Mouse (Mus musculus): ENCODE results near the gene Ear2. TPM values are rescaled to one million over a fixed set of nuclear protein-coding genes. Genes with fewer than 3 reads are reported as not detected.

Ear2 gene
- polyA plus RNA-seq (2015; fragmentation: Illumina TruSeq; extraction: RNeasy Lipid Tissue Mini Kit (QIAGEN cat#74804); ENCODE audit: insufficient read depth, low read depth, low replicate concordance): 4.0 TPM

GRCm38 (mm10) chr14:44102354-44102753 lies at the start of gene Ear2:
Gene Ear2, plus strand, starts transcription at chr14:44102654.

DNA sequence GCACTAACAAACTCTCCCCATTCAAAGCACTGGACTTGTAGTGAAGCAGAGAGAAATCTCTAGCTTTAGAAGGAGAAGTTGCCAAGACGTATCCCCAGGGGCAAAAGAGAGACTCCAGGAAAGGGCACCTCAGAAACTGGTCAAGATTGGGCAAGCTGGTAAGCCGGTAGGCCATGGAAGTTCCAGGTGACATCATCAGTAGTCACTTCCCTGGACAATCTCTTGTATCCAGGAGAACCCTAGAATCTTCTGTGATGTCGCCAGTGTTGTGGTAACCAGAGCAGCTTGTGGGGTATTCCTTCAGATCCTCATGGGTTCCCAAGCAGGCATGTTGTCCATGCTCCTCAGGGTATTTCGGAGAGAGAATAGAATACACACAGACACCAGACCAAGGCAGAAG lies 21.1 kb downstream of the Ear2 start, which contains the start of gene Gm3327:
Gene Gm3327 (plus strand): TSS at position 301 of the 400 bp plus-strand sequence.

Other genes with a start within 250 kb of the Ear2 start
- not detected for gene Ear1, start 227.1 kb upstream of the Ear2 start, polyA plus RNA-seq (2015; fragmentation: Illumina TruSeq; extraction: RNeasy Lipid Tissue Mini Kit (QIAGEN cat#74804); ENCODE audit: insufficient read depth, low read depth, low replicate concordance)
- not detected for gene Ear10, start 179.1 kb upstream of the Ear2 start, polyA plus RNA-seq (2015; fragmentation: Illumina TruSeq; extraction: RNeasy Lipid Tissue Mini Kit (QIAGEN cat#74804); ENCODE audit: insufficient read depth, low read depth, low replicate concordance)
- gene Gm8113, start 177.3 kb upstream of the Ear2 start, polyA plus RNA-seq (2015; fragmentation: Illumina TruSeq; extraction: RNeasy Lipid Tissue Mini Kit (QIAGEN cat#74804); ENCODE audit: insufficient read depth, low read depth, low replicate concordance): 1.2 TPM
- gene Ang5, start 145.6 kb upstream of the Ear2 start, polyA plus RNA-seq (2015; fragmentation: Illumina TruSeq; extraction: RNeasy Lipid Tissue Mini Kit (QIAGEN cat#74804); ENCODE audit: insufficient read depth, low read depth, low replicate concordance): not detected
- not detected for gene Ang6, start 100.4 kb upstream of the Ear2 start, polyA plus RNA-seq (2015; fragmentation: Illumina TruSeq; extraction: RNeasy Lipid Tissue Mini Kit (QIAGEN cat#74804); ENCODE audit: insufficient read depth, low read depth, low replicate concordance)
- not detected for gene Gm3327, start 21.2 kb downstream of the Ear2 start, polyA plus RNA-seq (2015; fragmentation: Illumina TruSeq; extraction: RNeasy Lipid Tissue Mini Kit (QIAGEN cat#74804); ENCODE audit: insufficient read depth, low read depth, low replicate concordance)
- gene Gm8212, start 95.0 kb downstream of the Ear2 start, polyA plus RNA-seq (2015; fragmentation: Illumina TruSeq; extraction: RNeasy Lipid Tissue Mini Kit (QIAGEN cat#74804); ENCODE audit: insufficient read depth, low read depth, low replicate concordance): not detected
- gene 4930503E14Rik, start 110.6 kb downstream of the Ear2 start, polyA plus RNA-seq (2015; fragmentation: Illumina TruSeq; extraction: RNeasy Lipid Tissue Mini Kit (QIAGEN cat#74804); ENCODE audit: insufficient read depth, low read depth, low replicate concordance): not detected
- gene Gm8220, start 182.9 kb downstream of the Ear2 start, polyA plus RNA-seq (2015; fragmentation: Illumina TruSeq; extraction: RNeasy Lipid Tissue Mini Kit (QIAGEN cat#74804); ENCODE audit: insufficient read depth, low read depth, low replicate concordance): not detected
- not detected for gene Gm5930, start 235.9 kb downstream of the Ear2 start, polyA plus RNA-seq (2015; fragmentation: Illumina TruSeq; extraction: RNeasy Lipid Tissue Mini Kit (QIAGEN cat#74804); ENCODE audit: insufficient read depth, low read depth, low replicate concordance)

All from pancreas, adult 10 weeks (tissue).